Mouse (Mus musculus) retina, postnatal 1 day (tissue): ENCODE results near the gene Gzmk.
"Not testable (repeated sequence)": the region's sequence is repeated elsewhere in the genome, so short reads cannot be mapped to it uniquely, and the experiment has no call there.

Experiments used
- DNase-seq: peaks from one replicate; pipeline ENCODE4 v3.0.0-alpha.2; 2012

The Gzmk gene

DNA sequence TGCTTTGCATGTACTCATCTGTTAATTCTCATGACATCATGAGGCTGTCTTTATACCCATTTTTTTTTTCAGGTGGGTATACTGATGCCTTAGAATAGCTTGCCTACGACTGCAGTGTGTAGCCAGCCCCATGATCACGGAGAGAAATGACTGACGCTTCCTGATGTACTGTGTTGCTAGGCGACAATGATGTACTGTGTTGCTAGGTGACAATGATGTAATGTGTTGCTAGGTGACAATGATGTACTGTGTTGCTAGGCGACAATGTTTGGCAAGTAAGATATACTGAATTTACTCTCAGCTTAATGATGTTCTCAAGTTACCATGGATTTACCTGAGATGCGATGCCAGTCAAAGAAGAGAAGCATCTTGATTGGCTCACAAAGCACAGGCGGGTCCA, at the start of gene Gzmk:
Gene Gzmk (minus strand): TSS at position 98 of the 400 bp plus-strand sequence.
- peak; percentile 72 for DNase-seq

DNA sequence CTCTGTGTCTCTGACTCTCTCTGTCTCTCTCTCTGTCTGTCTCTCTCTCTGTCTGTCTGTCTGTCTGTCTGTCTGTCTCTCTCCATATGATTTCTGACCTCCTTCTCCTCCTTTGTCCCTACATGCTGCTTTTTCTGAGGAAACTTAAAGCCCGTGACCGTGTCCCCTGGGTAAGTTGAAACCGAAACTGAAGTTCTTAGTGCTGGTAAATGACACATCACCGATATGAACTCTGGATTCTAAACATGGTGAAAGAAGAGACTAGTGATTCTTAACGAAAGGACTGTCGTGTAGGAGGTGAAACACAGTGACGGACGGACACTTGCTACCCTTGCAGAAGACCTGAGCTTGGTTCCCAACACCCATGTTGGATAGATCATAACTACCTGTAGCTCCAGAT, 45.5 kb upstream of the Gzmk start:
- no peak for DNase-seq

DNA sequence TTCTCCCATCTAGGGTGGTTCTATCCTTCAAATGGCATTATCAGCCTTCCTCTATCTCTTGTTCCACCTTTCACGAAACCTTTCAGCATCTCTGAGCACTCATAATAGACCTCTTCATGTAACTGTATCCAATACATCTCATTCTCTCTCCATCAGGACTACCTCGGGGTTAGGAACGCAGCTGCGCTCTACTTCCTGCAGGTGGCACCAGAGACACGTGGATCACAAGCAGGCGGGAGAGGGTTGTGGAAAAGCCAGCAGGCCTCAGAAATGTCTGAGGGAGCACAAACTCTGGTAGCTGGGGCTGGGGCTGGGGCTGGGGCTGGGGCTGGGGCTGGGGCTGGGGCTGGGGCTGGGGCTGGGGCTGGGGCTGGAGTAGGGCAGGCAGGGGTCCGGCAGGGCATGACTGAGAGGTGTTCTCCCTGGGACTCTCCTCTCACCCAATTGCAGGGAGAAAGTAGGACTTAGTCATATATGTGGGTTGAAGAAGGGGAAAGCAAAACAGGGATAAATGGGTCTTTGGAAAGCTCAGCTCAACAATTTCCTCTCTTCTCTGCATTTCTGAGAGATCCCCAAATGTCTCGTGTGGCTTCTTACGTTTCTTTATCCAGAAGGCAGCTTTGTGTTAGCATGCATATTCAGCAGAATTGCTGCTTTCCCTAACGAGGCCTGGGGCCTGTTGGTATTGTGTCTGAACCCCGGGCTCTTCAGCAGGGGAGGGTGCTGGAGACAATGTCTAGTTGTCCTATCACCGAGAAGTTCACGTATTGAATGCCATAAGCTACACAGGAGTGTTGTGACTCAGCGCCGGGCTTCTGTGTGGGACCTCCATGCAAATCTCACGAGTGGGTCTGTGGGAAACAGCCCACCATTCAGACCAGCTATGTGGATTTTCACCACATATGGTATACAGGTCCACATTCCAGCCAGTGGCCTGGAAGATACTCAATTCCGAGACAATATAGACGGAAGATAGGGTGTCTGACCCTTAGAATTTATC, 44.4 kb upstream of the Gzmk start:
- peak; percentile 89 for DNase-seq

DNA sequence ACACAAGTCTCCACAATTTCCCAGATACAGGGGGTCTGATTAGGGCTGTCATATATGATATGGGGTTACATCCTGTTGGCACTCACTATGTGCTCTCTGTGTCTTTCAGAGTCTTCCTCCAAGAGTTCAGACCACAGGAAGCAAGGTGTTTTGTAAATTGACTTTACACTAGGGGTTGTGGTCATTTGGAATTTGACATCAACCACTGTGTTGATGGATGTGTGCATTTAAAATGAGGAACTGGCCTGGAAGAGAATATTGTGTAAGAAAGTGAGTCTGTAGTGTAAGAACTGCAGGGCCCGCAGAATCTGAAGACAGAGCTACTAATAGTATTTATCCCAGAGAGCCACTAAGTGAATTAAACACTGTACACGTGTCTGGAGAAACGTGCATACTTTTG, 41.5 kb upstream of the Gzmk start:
- no peak for DNase-seq

DNA sequence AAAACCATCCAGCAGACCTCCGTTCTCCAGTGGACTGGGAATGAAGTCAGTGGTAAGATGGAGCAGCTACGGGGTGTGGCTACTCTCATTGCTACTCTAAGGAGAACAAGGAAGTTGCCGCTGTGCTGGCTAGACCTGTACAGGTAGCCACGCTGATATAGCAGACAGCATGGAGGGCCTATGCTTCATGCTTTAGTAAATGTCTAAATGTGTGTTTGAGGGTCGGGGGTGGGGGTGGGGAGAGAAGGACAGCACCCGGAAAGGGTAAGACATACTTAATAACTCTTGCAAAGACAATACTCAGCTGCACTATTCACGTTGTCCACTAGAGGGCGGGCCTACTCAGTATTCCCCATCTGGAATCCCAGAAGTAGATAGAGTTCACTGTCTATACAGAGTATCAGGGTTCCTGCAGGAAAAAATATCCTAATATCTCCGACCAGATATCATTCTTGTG, 40.8 kb upstream of the Gzmk start:
- DNase-seq: peak; percentile 89

DNA sequence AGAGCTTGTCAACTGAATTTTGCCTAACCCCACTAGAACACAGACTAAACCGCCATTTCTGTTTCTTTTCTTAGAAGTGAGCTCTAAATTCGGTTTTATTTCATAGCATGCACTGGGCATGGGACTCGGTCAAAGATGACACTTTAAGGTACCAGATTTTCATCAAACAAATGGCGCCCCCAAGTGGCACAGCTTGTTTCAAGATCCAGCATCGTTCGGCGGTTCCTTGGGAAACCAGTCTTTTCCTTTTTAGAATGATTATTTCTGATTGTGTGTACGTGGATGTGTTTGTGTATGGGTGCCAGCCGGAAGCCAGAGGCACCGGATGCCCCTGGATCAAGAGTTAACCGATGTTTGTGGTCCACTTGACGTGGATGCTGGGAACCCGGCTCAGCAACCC, 39.5 kb upstream of the Gzmk start:
- DNase-seq: peak; percentile 60

DNA sequence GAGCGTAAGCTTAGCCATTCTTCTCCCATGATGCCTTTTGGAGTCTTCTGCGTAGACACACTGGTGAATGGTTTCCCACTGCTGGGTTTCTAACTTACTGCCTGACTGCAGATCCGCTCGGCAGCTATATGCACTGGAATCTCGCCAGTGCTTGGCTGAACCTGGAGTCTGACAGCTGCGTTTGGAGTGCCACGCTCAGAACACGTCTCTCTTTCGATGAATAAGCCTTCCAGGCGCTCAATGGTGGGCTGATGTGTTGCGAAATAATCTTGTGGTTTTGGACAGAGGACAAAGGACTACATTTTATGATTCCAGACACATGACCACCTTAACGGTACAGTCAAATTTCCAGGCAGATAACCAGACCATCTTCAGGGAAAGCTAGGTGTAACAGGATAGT, 37.1 kb upstream of the Gzmk start:
- DNase-seq: no peak

DNA sequence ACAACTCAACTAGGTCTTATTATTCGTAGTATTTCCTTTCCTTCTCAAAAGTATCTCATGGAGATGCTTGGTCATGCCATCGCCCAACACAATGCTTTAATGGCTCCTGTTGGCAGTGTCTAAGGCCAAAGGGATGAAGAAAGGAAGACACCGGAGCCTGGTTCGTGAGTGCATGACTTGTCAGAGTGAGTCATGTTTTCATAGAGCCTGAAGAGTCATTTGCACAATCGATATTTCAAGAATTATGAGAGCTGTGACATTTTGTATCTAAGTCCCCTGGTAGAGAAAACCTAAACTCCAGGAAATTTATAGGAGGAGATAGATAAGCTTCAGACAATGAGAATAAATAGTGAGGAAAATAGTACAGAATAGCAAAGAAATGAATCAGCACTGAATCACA, 33.5 kb upstream of the Gzmk start:
- no peak for DNase-seq

DNA sequence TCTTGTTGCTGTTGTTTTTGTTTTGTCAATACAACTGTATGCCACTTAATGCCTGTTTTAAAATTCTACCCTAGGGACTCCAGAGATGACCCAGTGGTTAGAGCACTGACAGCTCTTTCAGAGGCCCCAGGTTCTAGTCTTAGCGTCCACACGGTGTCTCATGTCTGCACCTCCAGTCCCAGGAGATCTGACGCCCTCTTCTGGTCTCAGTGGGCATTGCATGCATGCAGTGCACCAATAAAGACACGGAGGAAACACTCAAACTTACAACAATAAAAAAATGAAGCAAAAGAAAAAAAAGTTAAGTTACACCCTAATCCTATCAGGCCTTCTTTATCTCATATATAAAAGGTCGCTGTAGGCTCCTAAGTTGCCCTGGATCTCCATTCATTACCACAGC, 31.5 kb upstream of the Gzmk start:
- DNase-seq: no peak

DNA sequence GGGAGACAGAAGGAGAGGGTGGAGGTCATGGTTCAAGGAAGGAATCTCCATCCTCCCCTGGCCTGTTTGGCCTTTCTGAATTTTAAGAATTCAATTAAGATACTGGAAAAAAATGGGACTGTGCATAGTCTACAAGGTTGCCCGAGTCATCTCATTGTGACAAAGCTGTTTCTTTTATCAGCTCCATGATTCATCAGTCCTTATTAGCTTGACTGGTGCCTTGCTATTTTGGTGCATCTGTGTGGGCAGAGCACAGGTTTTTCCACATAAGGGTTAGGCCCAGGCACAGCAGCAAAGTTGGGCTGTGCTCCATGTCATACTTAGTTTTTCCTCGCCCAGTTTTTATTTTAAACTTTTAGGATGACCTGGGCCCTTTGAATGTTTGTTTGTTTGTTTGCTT, 31.1 kb upstream of the Gzmk start:
- no peak for DNase-seq

DNA sequence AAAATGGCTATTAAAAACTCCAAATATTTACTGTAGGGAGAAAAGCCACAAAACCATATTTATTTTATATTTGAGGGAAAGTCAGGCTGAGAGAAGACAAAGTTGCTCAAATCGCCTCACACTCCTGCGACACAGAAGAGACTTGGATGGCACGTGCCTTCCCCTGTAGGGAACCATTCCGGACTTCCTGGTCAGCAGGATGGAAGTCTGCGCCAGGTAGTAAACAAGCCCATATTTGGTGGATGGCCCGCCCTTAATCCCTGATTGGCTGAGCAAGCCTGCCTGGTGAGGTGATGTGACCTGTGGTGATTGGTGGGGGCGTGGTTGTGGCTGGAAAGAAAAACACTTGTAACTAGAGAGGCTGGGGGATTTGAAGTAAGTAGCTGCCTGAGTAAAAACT, 26.9 kb upstream of the Gzmk start:
- not testable (repeated sequence) for DNase-seq

DNA sequence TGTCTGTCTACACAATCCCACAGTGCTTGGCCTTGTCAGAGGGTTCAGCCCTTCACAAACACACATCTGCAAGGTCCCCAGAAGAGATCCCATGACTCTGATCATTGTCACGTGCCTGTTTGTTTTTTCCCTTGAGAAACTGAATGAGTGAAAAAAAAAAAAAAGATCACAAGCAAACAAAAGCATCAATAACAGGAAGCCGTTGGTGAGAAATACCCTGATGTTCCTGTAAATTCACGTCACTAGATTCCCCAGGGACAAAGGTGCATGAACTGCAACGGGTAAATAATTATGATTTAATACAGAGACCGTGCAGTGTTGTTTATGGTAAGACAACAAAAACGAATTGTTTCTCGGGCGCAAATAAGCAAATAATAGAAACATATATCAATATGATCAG, 19.3 kb upstream of the Gzmk start:
- DNase-seq: no peak

DNA sequence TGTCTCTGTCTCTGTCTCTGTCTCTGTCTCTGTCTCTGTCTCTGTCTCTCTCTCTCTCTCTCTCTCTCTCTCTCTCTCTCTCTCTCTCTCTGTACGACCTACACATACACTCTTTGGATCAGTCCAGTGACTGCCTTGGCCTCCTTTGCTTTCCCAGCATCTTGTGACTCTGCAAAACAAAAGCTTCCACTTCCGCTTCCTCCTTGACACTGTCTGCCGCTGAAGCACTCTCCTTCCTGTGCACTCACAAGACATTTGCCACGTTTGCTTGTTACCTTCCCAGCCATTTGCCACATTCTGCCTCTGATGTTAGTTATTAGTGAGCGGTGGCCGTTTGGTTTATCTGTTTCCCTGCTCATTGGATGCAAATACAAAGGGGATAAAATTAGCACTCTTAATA, 16.4 kb upstream of the Gzmk start:
- DNase-seq: no peak

DNA sequence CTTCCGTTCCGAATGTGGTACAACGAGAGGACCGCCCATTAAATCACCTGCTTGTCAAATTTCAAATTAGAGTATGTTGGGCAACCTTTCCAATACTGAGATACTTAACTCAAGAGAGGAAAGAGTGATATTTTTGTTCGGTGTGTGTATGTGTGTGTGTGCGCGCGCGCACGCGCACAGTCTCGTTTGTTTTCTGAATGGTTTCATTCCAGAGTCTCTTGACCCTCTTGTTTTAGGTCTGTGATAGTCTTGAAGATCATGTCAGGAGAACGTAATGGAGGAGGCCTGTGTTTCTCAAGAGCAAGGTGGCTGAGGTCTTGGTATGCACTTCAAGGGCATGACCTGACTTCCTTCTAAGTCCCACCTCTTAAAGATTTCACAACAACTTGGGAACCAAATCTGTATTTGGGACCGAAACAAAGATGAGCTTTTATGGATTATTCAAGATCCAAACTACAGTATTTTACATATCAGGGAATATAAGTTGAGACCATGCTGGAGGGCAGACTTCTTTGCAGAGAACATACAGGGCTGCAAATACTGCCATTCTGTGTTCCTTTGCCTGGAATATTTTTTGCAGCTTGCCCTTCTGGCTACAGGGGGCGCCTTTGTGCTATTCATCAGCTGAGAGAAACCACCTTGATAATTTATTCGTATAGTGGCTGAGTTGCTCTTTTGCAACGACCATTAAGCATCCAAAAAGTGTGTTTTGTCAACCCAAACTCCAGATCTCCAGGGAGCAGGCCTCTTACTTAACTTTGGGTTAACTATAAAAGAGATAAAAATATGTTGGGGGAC, 2.2 kb upstream of the Gzmk start:
- no peak for DNase-seq

DNA sequence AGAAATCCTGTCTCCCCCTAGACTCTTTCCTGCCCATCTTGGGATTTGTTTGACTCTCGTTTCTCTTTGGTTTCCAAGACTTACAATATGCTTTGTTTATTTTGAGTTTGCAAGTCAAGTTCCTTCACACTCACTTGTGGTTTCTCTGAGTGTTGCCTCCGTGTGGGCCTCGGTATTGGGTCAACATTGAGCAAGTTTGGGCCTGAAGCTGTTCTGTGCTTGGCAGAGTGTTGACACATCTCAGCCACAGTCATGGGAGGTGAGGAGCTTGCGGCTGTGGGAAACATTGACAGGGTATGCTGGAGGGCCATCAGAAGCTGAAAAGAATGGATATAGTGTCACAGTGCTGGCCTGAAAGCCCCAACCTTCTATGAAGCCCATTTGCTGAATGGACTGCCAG, 1.4 kb upstream of the Gzmk start:
- DNase-seq: no peak

DNA sequence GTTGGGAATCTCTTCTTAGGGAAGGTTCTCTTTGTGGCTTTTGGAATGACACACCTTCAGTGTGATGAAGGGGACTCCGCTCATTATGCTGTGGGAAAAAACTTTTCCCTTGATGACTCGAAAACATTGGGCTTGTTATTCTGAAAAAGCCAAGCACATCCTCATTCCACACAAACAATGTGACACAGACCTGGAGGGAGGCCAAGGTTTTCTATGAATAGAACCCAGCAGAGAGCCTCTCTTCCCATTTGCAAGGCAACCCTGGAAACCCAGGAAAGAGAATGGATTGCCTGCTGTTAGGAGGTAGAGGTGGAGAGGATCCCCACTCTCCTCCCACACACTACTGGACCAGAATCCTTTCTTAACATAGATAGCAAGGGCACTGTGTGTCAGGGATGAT, 1.6 kb downstream of the Gzmk start:
- DNase-seq: peak; percentile 80

DNA sequence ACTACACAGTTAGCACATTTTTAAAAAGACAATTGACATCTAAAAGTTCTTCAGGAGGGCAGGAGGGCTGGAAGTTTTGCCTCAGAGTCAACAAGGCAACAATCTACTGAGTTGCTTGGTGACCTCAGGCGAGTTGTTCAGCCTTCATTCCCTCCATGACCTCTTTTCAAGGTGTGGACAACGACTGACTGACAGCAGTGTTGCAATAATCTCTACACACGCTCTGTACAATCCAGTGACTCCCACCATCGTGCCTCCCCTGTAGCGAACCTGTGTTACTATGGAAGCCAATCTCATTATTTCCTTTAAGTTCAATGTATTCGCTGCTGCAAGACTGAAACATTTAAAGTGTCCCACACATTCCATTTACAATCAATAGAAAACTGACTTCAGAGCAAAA, 3.9 kb downstream of the Gzmk start:
- DNase-seq: no peak

DNA sequence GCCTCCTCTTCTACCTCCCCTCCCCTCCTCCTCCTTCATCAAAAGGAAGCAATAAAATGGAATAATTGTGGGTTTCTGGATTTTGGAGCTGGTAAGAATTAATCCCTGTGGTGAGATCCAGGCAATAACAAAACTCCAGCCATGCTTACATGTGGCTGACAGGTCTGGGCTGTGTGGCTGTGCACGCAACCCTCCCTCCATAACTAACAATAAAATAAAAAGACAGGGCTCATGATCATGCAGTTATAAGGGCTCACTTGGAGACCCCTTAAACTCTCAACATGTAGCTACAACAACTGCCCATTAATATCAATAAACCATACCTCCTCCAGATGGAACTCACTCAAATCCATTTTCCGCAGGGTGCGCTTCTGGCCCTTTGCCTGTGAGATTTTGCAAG, 11.8 kb downstream of the Gzmk start:
- no peak for DNase-seq

DNA sequence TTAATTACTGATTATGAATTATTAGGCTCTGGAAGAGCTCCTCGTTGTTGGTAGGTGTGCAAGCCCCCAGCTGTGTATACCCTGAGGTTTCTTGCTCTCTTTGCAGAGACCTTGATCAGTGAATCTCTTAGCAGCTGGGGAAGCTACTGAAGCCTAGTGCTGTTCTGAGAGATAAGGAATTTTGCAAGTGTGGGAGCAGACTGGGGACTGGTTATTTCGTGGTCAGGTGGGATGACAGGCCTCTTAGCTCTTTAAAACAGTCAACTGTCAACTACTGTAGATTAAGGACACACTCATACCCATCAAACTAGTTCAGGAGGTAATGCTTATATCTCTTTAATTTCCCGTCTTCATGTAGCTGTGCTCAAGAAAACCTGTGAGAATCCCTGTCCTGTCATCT, 13.3 kb downstream of the Gzmk start:
- DNase-seq: no peak

DNA sequence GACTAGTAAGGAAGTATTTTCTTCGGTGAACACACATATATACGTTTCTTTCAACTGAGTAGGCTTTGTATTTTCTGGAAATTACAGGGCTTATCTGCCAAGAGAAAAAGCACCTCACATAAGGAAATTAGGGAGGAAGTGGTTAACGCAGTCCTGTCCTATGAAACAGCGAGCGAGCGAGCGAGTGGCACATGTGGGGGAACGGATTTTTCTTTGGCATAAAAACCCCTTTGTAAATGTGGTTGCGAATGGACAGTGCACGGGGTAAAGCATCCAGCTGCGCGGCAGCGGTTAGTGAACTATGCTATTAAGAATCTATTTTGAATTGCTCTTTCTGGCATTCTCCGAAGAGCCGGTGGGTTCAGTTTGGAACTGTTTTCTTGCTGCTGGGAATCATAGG, 14.4 kb downstream of the Gzmk start:
- DNase-seq: no peak

DNA sequence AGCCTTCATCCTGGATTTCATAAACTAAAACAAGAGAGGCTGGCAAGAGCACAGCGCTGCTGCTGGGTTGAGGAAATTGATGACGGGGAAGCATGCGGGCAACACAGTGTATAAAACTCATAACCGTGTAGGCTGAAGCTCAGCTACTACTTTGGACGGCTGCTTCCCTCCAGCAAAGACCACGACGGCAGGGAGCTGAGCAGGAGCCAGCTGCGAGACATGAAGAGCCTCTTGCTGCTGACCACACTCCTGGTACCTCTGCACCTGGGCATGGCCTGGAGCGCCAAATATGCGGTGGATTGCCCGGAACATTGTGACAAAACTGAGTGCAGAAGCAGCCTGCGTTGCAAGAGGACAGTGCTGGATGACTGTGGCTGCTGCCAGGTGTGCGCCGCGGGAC, 16.1 kb downstream of the Gzmk start, which contains the start of gene Esm1:
Gene Esm1 (plus strand): TSS at position 36 of the 400 bp plus-strand sequence.
- no peak for DNase-seq

DNA sequence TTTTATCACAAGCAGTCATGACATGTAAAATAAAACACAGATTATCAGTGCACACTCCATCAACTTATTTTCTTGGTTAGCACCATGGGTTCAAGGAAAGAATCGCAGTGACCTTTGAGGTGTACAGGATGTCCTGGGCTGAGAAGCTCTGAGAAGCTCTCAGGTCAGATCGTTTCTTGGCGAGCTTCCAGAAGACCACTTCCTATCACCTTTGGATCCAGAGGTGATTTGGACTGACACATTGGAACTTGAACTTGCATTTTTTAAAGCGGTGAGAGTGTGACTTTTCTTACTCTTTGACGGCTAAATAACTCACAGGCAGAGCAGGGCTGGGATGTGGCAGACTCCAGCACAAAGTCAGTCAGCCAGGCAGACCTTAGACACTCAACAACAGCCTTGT, 20.4 kb downstream of the Gzmk start:
- DNase-seq: no peak

DNA sequence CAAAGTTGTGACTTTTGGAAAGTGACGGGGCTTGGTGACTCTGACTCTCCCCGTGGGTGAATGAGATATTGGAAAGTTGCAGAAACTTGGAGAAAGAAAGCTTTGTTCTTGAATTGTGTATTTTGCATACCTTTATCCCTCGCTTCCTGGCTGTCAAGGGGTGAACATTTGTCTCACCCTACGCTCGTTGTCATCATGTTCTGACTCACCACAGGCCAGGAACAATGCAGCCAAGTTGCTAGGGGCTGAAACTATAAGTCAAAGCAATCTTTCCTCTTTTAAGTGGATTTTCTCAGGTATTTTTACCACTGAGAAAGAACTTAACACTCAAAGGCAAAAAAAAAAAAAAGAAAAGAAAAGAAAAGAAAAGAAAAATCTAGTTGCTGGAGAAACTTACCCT, 22.6 kb downstream of the Gzmk start:
- DNase-seq: no peak

DNA sequence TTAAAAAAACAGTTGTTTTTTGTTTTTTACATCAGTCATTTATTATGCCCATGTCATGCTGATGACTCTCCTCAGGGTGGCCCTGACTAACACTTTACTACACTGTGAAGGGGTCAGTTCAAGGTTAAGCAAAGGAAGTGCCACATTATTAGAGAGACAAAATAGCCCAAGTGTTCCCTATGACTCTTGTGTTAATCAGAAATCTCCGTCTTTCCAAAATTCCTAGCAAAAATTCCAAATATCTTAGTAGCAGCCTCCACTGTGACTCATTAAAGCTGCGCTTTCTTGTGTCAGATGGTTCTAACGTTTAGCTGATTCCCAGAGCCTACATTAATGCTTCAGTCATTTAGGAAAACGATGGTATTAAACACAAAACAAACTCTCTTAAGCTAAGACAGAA, 23.5 kb downstream of the Gzmk start:
- DNase-seq: no peak
